Mouse (Mus musculus) erythroid progenitor cell, adult 5-6 weeks (primary cell): ENCODE results near the gene Pkd1l3. TPM values are rescaled to one million over a fixed set of nuclear protein-coding genes. Genes with fewer than 3 reads are reported as not detected.

ENCODE experiments used
- ATAC-seq: replicated peaks from 2 replicates; pipeline ENCODE4 v1.8.0; 2016; ENCODE audit warnings: moderate number of reproducible peaks, mild to moderate bottlenecking, moderate TSS enrichment, inconsistent platforms; ENCODE audit not compliant: poor library complexity, low FRiP score, severe bottlenecking
- total RNA-seq, 2 experiments: library from RNA; stranded (forward) in 1 of 2; stranded (reverse) in 1 of 2; fragments of 150-400 nt in 1 of 2; fragments of 186-747, 209-891 nt in 1 of 2; gene quantifications; 2 replicates each; pipeline versions ENCODE4 v1.2.3 to v1.2.4; 2015 to 2017; ENCODE audit warnings: low replicate concordance in 2 of 2

The Pkd1l3 gene
- total RNA-seq (2015; ENCODE audit: low replicate concordance), result not detected in 2 replicates
- total RNA-seq (2017; ENCODE audit: low replicate concordance), result not detected in 2 replicates

GRCm38 (mm10) chr8:109614243-109615210 is at the start of gene Pkd1l3:
Gene Pkd1l3, plus strand, starts transcription at chr8:109614517.
- peak; percentile 47; the same call in 1 of the 2 replicates for ATAC-seq

GRCm38 (mm10) chr8:109564766-109565165 is 49.6 kb upstream of the Pkd1l3 start:
- ATAC-seq, result no peak

GRCm38 (mm10) chr8:109565498-109566333 is 48.6 kb upstream of the Pkd1l3 start, which contains the start of the genes Dhx38 and Txnl4b:
Gene Dhx38, minus strand, starts transcription at chr8:109565861.
Gene Txnl4b, plus strand, starts transcription at chr8:109565892.
- ATAC-seq, result peak; percentile 95

- no peak for ATAC-seq
These were observed 43.2 kb upstream of the Pkd1l3 start for GRCm38 (mm10) chr8:109571139-109571538.

GRCm38 (mm10) chr8:109576311-109576710 is 38.0 kb upstream of the Pkd1l3 start:
- no peak for ATAC-seq

- no peak for ATAC-seq
These were observed 35.4 kb upstream of the Pkd1l3 start, which contains the start of gene Hp for GRCm38 (mm10) chr8:109578900-109579301. Gene Hp, minus strand, starts transcription at chr8:109579172.

- ATAC-seq, result no peak
These were observed 30.0 kb upstream of the Pkd1l3 start for GRCm38 (mm10) chr8:109584293-109584692.

GRCm38 (mm10) chr8:109584830-109585229 is 29.5 kb upstream of the Pkd1l3 start:
- ATAC-seq, result no peak

GRCm38 (mm10) chr8:109585652-109586051 is 28.7 kb upstream of the Pkd1l3 start:
- no peak for ATAC-seq

- ATAC-seq, result no peak
These were observed 27.3 kb upstream of the Pkd1l3 start for GRCm38 (mm10) chr8:109586972-109587504.

GRCm38 (mm10) chr8:109590901-109591300 is 23.4 kb upstream of the Pkd1l3 start:
- ATAC-seq, result no peak

GRCm38 (mm10) chr8:109591367-109591766 is 22.9 kb upstream of the Pkd1l3 start:
- ATAC-seq, result peak; percentile 77

GRCm38 (mm10) chr8:109592164-109592563 is 22.2 kb upstream of the Pkd1l3 start:
- ATAC-seq, result peak; percentile 76

- no peak for ATAC-seq
These were observed 21.1 kb upstream of the Pkd1l3 start for GRCm38 (mm10) chr8:109593117-109593788.

- ATAC-seq, result 0 out of 2 replicates have a peak, but pooled peaks have one; percentile 32
These were observed 18.5 kb upstream of the Pkd1l3 start for GRCm38 (mm10) chr8:109595854-109596253.

- ATAC-seq, result no peak
These were observed 7.6 kb upstream of the Pkd1l3 start for GRCm38 (mm10) chr8:109606725-109607124.

GRCm38 (mm10) chr8:109607650-109608049 is 6.7 kb upstream of the Pkd1l3 start:
- 0 out of 2 replicates have a peak, but pooled peaks have one; percentile 1 for ATAC-seq

GRCm38 (mm10) chr8:109608271-109609152 is 5.8 kb upstream of the Pkd1l3 start, which contains the start of gene Dhodh:
Gene Dhodh, minus strand, starts transcription at chr8:109608673.
- ATAC-seq, result peak; percentile 98
